Mouse (Mus musculus): Measurements from ENCODE around the gene Sorcs2.

The Sorcs2 gene

DNA sequence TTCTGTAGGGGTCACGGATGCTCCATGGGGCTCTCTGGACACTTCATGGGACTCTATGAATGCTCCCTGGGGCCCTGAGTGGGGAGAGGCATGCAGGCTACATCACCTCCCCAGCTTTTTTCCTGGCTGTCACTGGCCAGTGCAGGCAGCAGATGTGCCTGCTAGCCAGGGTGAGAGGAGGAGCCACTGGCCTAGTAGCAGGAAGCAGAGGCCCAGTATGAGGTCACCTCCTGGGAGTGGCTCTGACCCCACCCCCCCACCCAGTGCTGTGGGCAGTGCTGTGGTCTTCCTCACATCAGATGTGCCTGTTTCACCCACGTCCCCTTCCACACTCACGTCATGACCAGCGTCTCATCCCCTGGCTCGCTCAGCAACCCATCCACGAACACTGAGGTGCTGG is 356.2 kb downstream of the Sorcs2 start:
- no peak for DNase-seq

DNA sequence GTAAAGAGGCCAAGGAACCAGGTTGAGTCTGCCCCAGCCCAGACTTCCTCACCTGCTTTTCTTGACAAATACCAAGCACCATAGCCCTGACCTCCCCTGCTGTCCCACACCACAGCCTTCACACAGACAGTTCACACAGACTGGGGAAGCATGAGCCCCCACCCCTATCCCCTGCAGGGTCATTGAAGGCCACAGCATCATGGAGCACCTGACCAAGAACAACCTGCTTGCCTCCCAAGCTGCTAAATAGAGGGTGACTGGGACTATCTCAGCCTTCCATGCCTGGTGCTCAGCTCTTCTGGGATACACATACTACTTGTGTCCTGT is 356.7 kb downstream of the Sorcs2 start:
- no peak for DNase-seq

DNA sequence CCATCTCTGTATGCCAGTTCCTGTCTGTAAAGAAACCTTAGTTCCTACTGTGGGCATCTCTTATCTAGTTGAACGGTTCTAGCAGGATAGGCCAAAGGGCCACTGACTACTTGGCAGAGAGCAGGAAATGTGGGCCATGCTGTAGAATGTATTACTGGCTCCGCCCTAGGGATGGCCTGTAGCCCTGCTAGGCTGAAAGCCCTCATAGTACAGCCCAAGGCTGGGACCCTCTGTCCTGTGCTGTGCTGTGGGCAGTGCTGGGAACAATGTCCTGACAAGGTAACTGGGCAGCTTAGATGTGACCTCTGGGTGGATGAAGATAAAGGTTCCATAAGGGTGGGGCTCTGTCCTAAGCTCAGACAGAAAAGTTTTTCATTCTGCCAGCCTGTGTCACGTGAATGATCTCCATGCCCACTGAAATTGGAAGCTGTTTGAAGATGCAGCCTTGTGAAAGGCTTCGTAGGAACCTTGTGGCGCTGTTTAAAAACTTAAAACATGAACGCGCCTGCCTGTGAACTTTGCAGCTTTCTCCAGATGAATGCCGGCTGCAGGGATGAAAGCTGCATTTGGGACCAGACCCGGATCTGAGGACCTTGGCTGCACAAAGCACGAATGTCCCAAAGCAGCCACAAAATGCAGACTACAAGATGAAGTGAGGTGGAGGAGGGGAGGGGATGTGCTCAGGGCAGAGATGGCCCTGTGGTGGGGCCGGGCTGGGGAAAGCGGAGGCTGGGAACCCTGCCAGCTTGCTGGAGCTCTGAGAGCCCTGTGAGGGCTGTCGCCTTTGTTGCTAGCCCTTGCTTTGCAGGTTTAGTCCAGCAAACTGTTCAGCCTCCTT is 357.3 kb downstream of the Sorcs2 start:
- DNase-seq = peak; percentile 79

DNA sequence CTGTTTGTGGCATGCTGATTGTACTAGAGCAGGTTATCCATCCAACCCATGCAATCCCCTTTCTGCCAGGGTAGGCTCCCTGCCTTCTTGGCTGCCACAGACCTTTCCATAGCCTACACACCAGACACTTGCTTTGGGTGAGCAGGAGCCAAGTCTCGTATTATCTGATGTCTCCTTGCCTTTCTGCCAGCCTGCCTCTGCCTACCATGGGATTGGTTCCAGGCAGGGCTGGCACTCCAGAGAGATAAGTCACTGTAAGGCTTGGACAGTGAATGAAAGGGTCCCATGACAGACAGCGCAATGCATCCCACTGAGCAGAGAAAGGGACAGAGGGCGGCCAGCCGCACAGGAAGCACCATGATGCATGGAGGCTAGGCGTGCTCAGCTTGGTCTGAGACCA is 358.3 kb downstream of the Sorcs2 start:
- DNase-seq = no peak

DNA sequence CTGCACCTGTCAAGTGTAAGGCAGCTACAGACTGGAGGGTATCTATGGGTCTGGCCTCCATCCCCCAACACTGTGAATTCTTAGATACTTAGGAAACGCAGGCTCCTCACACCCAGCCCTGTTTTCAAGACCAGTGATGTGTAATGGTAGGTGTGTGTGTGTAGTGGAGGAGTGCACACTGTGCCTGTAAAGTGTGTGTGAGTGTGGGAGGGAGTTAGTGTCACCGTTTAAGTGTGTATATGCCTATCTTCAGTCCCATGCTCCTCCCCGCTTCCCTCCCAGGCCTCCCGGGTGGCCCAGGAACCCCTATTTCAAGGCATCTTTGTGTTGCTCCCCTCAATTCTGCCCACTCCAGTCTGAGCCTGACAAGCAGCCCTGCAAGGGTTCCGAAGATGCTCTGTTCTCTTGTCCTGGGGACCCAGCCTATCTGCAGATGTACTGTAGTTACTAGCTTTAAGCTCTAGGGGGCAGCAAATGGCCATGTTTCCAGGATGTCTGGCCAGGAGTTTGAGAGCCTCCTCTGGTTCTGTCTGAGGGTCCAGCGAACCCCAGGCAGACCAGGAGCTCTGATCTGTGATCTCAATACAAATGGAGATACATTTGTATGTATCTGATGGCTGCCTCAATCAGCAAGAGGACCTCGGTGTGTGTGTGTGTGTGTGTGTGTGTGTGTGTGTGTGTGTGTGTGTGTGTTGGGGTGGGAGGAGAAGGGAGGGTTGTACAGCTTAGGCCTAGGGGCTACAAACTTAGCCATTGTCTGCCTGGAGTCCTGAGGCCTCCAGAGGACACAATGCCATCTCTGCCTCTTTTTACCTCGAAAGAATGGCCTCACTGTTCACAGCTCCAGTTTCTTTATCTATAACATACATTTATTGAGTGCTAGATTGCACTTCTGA is 364.2 kb downstream of the Sorcs2 start:
- DNase-seq = peak; percentile 62

DNA sequence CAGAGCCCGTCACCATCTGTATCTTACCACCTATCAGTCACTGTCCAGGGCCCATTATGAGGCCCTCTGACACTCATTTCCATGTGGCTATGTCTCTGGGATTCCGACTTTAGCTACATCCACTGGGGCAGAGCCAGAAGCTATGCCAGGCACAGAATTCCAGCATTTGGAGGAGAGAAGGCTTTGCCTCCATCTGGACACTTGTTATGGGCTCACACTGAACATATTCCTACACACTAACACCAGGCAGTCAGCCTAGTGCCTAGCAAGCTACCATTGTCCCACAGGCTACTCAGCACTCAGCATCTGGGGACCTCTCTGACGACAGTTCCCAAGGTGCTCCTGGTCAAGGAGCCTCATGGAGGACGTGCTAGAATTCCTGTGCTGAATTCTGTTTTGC is 372.9 kb downstream of the Sorcs2 start:
- no peak for DNase-seq

DNA sequence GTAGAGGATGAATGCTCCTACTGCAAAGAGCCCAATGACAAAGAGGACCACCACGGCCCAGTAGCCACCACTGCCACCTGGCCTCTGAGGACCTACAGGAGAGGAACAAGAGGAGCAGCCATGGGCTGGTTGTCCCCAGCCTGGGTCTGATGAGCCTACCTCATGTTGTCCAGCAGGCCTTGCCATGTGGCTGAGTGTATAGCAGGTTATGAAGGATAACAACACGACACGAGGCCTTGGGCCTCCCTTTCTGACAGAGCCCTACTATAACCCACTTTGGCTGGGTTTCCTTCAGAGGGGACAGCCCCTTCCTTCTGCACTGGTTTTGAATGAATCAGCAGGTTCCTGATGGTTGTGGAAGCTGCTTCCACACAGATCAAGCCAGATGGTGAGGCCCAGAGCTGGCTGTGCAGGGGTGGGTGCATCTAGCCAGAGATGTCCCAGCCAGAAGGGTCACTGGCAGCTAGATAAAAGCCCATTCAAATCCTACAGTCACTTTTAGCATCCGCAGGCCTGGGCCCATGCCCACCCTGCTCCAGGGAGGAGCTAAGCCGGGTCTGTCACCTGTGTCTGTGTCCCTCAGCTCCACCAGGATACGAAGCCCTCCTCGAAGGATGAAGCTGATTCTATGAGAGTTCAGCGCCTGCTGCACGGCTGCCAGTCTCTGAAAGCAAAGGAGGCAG is 373.8 kb downstream of the Sorcs2 start:
- no peak for DNase-seq

DNA sequence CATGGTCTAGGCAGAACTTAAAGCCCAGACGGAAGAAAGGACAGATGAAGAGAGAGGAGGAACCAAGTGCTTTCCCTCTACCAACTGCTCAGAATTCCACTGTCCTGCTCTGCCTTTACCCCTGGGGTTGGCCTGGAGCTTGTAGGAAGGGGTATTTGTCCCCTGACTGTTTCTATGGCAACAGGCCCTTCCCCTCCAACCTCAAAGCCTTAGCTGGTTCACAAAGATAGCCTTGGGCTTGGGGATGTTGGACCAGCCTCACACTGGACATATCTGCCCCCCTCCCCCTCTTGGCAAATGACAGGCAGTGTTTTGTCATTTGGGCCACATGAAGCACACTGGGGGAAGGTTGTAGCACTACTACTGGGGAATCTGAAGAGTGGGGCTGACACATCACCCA is 375.6 kb downstream of the Sorcs2 start:
- no peak for DNase-seq

DNA sequence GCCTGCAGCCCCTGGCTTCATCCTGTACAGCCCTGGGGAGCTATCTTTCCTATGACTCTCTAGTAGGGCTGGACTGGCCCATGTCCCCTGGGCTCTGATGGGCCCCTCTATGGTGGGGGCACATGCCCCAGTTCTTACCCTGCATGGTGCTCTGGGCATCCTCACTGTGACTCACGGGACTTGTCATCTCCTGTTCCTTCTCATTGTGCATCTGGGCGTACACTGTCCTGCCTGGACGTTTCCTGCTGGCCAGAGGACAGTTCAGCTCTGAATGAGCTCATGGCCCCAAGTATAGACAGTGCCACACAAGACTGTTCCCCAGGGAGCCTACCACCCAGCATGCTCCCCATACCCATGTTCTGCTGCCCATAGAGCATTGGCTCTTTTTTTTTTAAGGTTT is 376.8 kb downstream of the Sorcs2 start:
- no peak for DNase-seq

DNA sequence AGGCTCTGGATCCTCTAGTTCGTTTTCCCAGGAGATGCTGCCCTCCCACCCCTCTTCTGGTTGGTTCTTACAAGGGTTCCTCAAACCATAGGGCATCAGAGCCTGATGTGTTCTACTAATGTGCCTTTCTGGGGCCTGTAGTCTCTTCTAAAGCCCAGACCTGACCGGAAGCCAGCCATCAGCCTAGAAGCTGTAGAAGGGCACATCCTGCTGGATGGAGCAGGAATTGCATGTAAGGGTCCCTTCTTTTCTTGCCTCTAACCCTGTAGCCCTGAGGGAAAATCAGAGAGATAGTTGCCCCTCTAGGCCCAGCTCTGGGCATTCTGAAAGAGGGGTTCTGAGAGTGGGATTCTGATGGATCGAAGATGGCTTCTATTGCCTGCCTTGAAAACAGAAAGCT is 379.6 kb downstream of the Sorcs2 start:
- DNase-seq = no peak

DNA sequence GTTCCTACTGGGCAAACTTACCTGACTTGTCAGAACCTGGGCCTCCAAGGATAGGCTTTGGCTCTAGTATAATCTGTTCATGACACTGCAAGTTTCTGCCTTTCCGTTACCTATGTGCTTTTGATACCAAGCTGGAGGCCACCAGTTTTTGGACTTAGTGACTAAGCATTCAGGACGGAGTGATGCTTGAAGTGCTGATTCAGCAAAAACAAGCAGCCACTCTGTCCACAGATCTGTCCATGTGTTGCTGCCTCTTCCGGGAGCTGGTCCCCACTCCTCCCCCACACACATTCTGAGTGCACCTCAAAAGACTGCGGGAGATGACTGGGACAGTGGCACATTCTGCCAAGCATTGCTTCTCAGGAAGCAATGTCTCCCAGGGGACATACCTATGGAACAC is 388.5 kb downstream of the Sorcs2 start:
- no peak for DNase-seq

DNA sequence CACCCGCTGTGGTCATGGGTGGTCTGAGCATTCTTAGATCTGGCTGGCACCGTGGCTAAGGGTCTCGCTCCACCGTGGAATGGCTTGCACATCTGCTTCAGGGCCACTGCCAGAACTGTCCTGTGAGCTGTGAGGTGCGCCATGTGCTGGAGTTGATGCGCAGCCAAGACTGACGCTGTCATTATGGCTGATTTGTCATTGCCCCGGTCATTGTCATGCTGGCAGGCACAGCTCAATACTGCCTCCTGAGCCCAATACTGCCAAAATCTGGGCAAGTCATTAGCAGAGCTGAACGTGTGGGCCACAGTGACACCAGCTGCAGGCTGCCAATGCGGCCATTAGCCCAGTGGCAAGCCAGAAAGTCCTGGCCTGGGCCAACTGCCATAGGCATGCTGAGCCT is 390.3 kb downstream of the Sorcs2 start:
- no peak for DNase-seq

DNA sequence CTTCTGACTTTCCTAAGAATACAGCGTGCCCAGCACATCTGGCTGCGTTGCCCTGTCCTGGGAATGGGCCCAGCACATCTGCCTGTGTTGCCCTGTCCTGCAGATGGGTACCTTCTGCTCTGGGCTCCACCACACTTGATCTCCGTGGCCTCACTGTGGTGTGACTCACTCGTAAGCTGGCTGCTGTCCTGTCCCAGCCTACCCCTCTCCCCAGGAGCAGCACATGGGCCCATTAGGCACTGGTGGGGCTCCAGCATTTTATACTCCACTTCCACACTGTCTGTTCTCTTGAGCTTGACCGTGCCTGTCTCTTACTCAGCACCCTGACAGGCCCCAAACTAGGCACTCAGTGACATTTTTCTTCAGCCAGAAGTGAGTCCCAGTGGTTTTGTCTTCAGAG is 391.4 kb downstream of the Sorcs2 start:
- DNase-seq = no peak

DNA sequence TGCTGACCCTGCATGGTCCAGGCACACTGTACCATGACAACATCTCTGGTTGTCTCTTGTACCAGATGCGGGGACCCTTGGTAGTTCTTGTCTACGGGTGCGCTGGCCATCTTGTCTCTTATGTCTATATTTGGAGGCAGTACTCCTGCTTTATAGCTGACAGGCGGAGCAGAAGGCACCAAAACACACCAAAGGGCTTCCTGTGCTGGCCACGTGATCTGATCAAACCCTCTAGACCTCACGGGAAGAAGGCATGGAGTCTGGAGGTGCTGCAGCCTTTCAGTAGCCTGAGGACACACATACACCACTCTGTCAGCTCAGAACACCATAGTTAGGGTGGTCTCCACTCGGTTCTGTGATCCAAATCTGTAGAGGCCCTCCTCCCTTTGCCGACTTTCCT is 391.8 kb downstream of the Sorcs2 start:
- DNase-seq = no peak

DNA sequence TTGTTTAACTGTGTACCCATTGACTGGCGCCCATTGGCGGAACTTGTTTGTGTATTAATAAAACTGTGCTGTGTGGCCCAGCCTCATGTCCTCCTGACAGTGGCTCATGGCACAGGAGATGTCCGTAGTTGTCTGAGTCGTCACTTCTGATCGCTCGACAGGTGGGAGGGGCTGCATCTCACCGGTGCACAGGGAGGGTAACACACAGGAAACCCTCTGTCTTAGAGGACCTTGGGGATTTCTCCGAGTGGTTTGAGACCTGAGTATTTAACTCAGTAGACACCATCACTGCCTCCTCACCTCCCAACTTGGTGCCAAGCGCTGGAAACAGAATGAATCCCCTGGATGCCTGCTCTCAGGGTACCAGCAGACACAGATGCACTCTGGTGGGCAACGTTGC is 394.1 kb downstream of the Sorcs2 start:
- DNase-seq = no peak

DNA sequence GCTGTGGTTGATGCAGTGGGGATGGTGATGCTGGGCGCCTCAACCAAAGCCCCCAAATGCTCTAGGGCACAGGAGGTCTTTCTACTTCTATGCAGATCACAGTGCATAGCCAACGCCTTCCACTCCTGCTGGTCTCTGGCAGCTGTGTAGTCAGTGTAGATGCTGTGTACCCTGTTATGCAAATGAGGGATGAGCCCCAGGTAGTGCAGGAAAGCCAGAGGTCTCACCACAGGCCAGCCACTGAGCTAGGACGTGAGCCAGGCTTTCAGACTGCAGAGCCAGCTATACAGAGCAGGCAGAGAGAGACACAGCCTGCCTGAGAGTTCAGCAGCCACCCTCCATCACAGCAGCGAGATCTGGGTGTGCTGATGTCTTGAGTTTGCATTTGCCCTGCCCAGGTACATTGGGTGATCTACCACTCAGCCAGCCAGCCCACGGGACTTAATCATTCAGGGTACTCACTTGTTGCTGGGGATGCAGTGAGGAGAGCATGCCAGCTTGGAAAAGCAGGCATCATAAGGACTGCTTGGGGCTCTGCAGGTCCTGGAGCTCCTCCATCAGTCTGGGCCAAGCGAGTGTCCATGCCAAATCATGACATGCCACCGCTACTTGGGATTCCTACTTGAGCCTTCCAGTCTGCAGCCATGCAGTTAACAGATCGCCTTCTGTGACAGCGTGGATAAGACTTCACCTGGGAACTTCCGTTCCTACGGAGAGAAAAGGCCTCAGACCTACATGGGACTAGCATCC is 407.8 kb downstream of the Sorcs2 start:
- DNase-seq = no peak

DNA sequence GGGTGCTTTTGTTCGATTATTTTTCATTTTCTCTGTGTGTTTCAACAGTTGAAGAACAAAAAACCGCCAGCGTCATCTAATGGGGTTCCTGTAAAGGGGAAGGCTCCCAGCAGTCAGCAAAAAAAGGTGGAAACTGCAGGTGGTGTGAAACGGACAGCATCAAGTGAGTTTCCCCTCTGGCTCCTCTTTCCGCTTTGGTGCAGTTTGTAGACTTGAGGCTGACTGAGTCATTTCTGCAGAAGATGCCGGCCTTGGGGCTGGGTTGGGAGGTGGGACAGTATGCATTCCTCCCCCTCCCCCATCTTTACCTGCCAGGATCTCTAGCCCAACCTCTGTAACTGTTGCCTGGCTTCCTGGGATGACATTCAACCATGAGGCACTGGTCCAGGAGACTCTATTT is 408.4 kb downstream of the Sorcs2 start:
- DNase-seq = no peak

DNA sequence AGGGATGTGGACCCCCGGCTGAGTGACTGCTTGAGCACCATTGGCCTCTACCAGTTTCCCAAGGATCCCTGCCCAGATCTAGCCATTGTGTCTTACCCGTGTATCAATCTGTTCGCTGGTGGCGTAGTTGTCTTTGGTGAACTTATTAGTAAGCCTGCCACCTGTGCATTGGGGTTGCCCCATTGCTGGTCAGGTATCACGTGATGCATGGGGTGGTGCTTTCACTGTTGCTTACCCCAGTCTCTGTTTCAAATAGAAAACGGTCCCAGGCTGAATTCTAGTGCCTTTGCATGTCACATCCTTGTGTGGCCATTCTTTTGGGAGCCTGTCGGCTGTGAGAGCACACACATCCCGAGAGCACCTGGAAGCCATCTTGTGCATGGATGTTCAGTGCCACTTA is 409.9 kb downstream of the Sorcs2 start:
- DNase-seq = no peak

DNA sequence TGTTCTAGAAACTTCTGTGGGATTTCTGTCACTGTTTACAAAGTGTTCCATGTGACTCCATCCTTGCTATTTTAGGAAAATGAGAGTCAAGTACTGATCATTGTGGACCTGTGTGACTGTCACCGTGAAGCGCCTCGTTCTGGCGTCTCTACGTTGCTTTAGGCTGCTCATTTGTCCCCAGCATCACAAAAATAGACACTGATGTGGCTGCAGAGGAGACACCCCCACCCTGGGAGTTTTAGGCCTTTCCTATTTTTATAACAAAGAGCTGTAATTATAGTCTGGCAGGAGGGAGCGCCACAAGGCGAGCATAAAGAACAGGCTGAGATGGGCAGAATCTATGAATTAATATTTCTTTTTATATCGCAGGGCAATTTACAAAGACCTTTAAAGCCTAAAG is 412.3 kb downstream of the Sorcs2 start:
- DNase-seq = no peak

DNA sequence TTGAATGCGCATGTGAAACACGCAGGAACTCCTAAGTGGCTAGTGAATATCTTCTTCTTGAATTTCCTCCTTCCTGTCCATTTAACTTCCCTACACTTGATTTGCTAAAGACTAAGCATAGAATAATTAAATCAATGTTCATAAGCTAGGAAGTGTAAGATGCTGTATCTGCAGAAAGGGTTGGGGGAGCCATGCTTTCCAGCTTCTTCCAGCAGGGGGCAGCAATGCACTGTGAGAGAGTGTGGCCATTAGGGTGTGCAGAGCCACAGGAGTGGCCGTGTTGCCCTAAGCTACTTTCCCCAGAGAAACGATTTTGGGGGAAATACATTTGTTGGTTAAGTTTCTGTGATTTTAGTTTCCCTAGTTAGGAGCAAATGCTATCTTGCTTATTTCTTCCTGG is 416.0 kb downstream of the Sorcs2 start:
- peak; percentile 88 for DNase-seq

DNA sequence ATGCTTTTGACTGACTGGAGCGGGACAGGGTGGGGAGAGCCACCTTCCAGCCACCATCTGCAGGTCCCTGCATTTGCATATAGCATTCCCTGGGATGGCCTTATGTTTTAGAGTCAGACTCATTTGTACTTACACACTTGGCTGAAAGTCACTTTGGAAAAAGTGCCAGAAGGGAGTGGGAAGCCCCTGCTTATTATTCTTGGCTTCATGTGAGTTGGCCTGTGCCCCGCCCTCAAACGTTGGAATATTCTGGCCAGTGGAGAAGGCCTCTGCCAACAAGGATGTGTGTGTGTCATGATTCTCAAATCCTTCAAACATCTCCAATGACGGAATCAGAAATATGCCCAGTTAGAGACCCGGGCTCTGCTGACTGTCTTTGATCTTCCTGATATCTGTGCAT is 416.6 kb downstream of the Sorcs2 start:
- no peak for DNase-seq

DNA sequence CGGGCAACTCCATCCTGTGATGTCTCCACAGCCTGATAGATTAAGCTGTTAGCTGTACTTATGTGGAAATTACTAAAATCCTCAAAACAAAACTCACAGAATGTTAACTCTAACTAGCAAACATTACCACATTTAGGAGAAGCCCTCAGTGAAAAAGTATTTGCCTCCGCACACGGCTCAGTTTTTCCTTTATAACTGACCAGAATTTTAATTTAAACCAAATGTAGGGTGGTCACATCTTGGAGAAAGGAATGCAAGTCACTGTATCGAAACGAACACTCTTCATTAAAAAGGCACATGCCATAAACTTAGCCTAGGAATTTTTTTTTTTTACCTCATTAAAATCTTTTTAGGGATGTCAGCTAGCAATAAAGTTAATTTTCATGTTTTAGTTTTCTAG is 417.4 kb downstream of the Sorcs2 start:
- DNase-seq = no peak

DNA sequence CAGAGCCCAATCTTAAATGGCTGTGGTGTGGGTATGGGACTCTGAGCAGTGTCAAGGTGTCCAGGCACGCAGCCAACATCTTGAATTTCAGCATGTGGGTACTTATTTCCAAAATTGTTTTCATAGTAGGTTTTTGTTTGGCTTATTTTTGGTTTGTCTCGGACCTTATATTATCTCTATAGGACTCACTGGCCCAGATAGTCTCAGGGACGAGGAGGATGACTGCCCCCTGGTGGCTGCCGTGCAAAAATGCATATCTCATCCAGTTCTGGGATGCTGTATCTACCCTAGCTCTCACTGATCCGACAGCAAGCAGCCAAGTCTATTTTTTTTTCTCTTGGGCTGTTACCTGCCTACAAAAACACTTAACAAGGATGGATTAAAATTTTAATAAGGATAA is 422.3 kb downstream of the Sorcs2 start:
- peak; percentile 73 for DNase-seq
